Mouse (Mus musculus): ENCODE measurements around the gene Wars2. TPM values are rescaled to one million over a fixed set of nuclear protein-coding genes. Genes with fewer than 3 reads are reported as not detected.

Gene Wars2
- polyA plus RNA-seq, 1 experiment from 2014 or later, result 5.2 TPM

DNA sequence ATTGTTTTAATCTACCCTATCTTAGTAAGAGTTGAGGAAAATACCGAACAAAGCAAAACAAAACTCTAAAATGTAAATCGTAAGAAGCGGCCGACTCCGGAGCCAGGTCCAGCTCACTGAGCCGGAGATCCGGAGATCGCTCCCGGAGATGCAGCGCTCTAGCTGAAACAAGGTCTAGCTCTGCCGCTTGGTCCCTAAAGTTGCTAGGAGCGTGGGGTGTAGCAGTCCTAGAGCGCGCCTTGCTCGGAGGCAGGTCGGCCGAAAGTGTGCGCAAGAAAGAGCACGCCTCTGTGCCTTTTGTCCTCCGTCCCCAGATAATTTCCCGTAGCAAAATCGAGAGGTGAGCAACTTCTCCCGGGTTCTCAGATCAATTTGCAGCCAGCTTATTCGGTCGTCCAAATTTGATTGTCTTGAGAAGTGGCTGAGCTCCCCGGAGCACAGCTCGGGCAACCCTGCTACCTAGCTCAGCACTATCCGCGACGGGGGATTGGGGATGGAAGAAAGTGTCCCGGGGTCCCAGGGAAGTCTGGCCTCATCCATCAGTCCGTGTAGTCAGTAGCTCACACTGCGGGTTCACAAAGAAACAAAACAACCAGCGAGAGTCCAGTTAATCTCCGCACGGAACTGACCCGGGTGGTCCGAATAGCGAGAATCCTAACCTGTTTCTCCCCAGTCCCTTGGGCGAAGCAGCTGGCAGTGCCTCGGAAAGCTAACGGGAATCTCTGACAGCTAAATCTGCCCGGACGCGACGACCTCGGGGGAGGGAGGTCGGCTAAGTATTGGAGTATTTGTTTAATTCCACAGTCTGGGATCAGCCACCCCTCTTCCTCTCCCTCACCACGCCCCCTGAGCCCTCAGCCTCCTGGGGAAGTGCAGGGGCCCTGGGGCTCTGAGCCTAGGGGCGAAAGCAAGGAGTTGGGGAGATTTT, 100.2 kb downstream of the Wars2 start:
- Histone ChIP-seq H3K36me3 (no peaks in the 10 kb centered on the region), H3K27me3 (peaks cover 87% of the 10 kb centered on the region), H3K9ac (no peak overlapping the region), H3K4me1 (replicated peaks) (0 out of 2 replicates have a peak, but pooled peaks cover 4% of the 10 kb centered on the region), H3K9me3 (no peaks in the 10 kb centered on the region), H3K4me2 (no peak overlapping the region), H3K27ac (replicated peaks) (no peak overlapping the region), H3K4me3 (no peak overlapping the region)
- ATAC-seq (ENCODE audit: low FRiP score, low read depth), result no peak
- WGBS, result under 1% methylated on average over 50 of the region's 50 CpGs

DNA sequence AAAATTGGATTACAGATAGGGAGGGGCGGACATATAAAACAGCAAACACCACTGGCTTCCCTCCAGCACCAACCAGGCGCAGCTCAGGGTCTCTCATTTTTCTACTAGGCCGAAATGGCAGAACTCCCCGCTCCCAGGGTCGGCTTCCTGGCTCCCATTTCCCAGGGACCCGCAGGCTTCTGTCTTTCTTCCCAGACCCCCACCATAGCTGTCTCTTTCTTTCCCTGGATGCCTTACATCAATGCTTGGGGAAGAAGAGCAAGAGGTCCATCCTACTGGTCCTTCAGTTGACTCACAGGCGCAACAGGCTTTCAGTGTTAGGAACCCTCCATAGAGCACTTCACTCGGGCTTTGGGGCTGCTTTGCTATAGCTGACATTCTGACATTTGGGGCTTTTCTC, 101.6 kb downstream of the Wars2 start:
- Histone ChIP-seq H3K4me3 (no peak overlapping the region), H3K4me2 (no peak overlapping the region), H3K27ac (replicated peaks) (no peak overlapping the region), H3K9ac (no peak overlapping the region), H3K36me3 (no peaks in the 10 kb centered on the region), H3K4me1 (replicated peaks) (0 out of 2 replicates have a peak, but pooled peaks cover 4% of the 10 kb centered on the region), H3K27me3 (peaks cover 87% of the 10 kb centered on the region), H3K9me3 (no peaks in the 10 kb centered on the region)
- no peak for ATAC-seq (ENCODE audit: low FRiP score, low read depth)
- 5% methylated on average over 8 of the region's 8 CpGs for WGBS

DNA sequence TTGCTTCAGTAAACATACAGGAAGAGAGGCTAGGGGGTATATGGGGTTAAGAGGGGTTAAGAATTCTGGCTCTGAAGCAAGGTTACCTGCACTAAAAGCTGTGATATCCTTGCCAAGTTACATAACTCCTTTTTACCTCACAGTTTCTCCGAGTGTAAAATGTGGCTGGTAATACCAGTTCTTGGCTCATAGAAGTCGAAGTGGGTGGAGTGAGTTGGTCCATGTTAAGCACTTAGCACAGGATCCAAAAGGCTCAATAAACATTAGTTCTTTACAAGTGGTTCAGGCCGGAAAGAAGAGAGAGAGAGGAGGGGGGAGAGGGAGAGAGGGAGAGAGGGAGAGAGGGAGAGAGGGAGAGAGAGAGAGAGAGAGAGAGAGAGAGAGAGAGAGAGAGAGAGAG, 104.5 kb downstream of the Wars2 start:
- Histone ChIP-seq H3K4me1 (replicated peaks) (0 out of 2 replicates have a peak, but pooled peaks cover 4% of the 10 kb centered on the region), H3K27me3 (peaks cover 85% of the 10 kb centered on the region), H3K36me3 (no peaks in the 10 kb centered on the region), H3K4me2 (no peak overlapping the region), H3K9me3 (no peaks in the 10 kb centered on the region), H3K4me3 (no peak overlapping the region), H3K9ac (no peak overlapping the region), H3K27ac (replicated peaks) (no peak overlapping the region)
- 21% methylated on average over 3 of the region's 3 CpGs for WGBS
- no peak for ATAC-seq (ENCODE audit: low FRiP score, low read depth)

DNA sequence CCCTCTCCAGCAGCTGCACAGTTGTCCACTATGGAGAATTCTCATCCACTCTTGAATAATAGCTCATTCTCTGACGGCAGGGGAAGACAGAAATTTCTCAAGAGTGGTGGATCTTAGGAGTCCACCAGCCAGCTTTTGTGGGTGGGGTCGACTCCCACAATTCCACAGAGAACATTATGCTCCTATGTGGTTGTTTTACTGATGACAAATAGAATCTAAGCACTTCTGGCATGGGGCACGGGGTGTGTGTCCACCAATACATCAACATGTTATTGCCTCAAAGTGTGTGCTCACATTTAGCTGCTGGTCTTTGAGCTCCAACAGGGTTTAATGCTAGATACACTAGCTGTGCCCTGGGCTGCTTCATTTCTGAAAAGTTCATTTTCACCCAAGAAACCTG, 105.8 kb downstream of the Wars2 start:
- Histone ChIP-seq H3K36me3 (no peaks in the 10 kb centered on the region), H3K4me1 (replicated peaks) (no peaks in the 10 kb centered on the region), H3K9ac (no peak overlapping the region), H3K4me3 (no peak overlapping the region), H3K27me3 (peaks cover 95% of the 10 kb centered on the region), H3K27ac (replicated peaks) (no peak overlapping the region), H3K4me2 (no peak overlapping the region), H3K9me3 (no peaks in the 10 kb centered on the region)
- ATAC-seq (ENCODE audit: low FRiP score, low read depth), result no peak
- WGBS, result 31% methylated on average over 3 of the region's 3 CpGs

DNA sequence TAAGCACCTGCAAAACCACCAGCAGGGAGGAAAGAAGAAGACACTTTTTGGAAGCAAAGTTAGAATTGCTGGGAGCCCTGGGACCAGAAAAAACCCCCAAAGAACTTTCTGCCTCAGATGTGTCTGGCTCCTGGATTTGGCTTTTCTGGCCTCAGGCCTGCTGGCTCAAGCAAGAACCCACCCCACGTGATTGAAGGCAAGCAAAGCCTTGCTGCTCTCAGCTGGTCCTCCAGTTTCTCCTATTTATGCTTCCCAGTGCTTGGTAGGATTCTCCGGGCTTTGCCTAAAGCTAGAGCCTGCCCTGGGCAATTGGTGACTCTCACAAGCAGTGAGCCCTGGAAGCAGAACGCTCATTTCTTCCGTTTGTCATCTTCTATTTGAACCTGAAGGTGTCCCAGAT, 106.7 kb downstream of the Wars2 start:
- Histone ChIP-seq H3K27me3 (peaks cover 95% of the 10 kb centered on the region), H3K36me3 (no peaks in the 10 kb centered on the region), H3K4me2 (no peak overlapping the region), H3K9ac (no peak overlapping the region), H3K4me3 (no peak overlapping the region), H3K4me1 (replicated peaks) (no peaks in the 10 kb centered on the region), H3K9me3 (no peaks in the 10 kb centered on the region), H3K27ac (replicated peaks) (no peak overlapping the region)
- no peak for ATAC-seq (ENCODE audit: low FRiP score, low read depth)
- 8% methylated on average over 4 of the region's 4 CpGs for WGBS

DNA sequence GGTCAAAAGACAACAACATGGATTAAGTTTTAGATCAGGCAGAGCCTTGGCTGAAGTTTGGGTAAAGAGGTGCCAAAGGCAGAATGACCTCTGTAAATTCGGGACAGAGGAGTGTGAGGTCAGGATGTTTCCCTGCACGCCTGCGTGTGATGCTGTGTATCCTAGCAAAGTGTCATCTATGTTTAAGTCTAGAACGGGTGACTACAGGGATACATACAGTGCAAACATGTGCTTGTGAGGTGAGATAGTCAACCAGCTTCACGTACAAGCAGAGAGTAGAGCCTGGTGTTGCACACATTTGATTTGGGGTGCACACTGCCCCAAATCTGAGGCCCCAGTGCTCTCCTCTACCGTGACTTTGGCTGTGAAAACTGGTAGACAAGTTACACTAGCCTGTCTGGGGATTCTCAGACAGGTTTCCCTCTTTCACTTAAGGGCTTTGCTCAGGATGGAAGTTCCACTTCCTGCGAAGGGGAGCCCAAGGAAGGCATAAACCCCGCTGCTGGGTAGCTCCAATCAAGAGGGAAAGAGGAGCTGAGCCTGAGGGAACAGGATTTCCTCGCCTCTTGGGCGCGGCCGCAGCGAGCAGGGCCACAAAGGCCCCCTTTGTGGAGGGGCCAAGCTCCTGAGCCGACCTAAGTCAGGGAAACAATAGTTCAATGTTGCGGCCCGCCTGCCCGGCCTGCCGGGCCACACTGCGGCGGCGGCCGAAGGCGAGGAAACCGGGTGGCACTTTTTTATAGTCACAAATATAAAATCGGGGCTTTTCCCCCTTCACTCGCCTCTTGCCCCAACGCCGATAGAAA, 107.3 kb downstream of the Wars2 start:
- ATAC-seq (ENCODE audit: low FRiP score, low read depth), result no peak
- no peaks in the 10 kb centered on the region for H3K9me3 ChIP-seq
- H3K4me2 ChIP-seq, result no peak overlapping the region
- no peaks in the 10 kb centered on the region for H3K4me1 ChIP-seq (replicated peaks)
- H3K9ac ChIP-seq, result no peak overlapping the region
- H3K4me3 ChIP-seq, result no peak overlapping the region
- 2% methylated on average over 28 of the region's 28 CpGs for WGBS
- H3K27ac ChIP-seq (replicated peaks), result no peak overlapping the region
- H3K27me3 ChIP-seq, result peaks cover 93% of the 10 kb centered on the region
- no peaks in the 10 kb centered on the region for H3K36me3 ChIP-seq

DNA sequence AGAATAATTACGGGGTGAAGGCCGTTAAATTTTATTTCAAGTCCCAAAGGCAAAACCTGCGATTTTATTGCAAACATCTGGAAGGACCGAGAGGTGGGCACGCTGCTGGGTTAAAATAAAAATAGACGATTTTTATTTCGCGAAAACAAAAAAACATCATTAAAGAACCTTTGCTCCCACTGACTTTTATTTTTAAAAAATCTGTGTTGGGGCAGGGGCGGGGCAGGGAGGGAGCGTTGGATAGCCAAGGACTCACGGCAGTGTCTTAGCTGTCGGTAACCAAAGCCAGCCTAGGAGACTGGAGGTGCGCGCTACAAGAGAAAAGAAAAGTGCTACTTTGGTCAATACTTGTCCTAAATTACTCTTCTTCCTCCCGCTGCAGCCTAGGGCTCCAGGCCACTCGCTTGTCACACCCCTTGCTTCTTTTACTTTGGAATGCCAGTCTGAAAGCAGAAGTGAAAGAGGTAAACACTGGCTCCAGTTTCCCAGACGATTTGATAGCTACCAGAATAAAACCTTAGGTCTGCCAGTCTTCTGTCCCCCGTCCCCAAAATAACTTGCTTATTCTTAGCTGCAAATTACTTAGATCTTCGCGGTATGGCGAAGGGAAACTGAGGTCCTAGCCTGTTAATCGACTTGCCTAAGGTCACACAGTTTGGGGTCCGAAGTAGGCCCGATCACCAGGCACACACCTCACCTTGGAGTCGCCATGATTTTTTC, 108.1 kb downstream of the Wars2 start:
- Histone ChIP-seq H3K4me1 (replicated peaks) (peaks cover 6% of the 10 kb centered on the region), H3K9ac (no peak overlapping the region), H3K36me3 (no peaks in the 10 kb centered on the region), H3K27ac (replicated peaks) (no peak overlapping the region), H3K27me3 (peaks cover 86% of the 10 kb centered on the region), H3K4me3 (no peak overlapping the region), H3K4me2 (no peak overlapping the region), H3K9me3 (no peaks in the 10 kb centered on the region)
- ATAC-seq (ENCODE audit: low FRiP score, low read depth), result no peak
- WGBS, result 2% methylated on average over 25 of the region's 25 CpGs

DNA sequence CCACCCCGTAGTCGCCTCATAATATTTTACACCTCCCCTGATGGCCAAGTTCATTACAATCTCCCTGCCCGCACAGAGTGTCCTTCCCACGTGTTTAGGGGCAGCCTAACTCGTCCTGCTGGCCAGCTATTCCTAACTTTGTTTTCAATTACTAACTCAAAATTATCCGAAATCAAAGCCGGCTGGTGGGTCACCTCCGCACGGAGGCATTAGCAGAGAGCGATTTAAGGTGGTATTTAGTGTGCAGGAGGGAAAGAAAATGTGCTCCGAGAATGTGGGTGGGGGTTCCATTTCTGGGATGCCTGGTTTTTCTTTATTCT, 108.6 kb downstream of the Wars2 start:
- no peaks in the 10 kb centered on the region for H3K36me3 ChIP-seq
- no peak overlapping the region for H3K9ac ChIP-seq
- ATAC-seq (ENCODE audit: low FRiP score, low read depth), result no peak
- peaks cover 8% of the 10 kb centered on the region for H3K4me1 ChIP-seq (replicated peaks)
- peaks cover 81% of the 10 kb centered on the region for H3K27me3 ChIP-seq
- H3K9me3 ChIP-seq, result no peaks in the 10 kb centered on the region
- H3K27ac ChIP-seq (replicated peaks), result no peak overlapping the region
- no peak overlapping the region for H3K4me2 ChIP-seq
- no peak overlapping the region for H3K4me3 ChIP-seq
- WGBS, result 3% methylated on average over 11 of the region's 11 CpGs

DNA sequence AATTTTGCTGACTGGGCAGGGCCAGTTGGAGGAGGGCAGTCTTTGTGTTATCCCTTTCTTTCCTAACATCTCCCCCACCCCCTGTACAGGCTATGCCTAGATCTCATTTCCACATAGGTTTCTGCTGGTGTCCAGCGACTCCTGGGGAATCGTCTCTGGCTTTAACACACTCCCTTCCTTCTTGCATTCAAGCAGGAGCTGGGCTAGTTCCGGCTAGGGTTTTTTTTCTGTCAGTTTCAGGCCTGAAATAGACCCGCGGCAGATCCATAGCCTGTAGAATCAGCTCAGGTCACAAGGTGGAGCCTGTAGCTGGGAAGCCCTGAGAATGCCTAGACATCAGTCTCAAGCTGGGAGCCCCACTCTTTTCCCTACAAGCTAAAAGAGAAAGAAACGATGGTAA, 109.0 kb downstream of the Wars2 start:
- WGBS, result under 1% methylated on average over 6 of the region's 6 CpGs
- no peaks in the 10 kb centered on the region for H3K36me3 ChIP-seq
- H3K4me2 ChIP-seq, result no peak overlapping the region
- H3K9ac ChIP-seq, result no peak overlapping the region
- peaks cover 8% of the 10 kb centered on the region for H3K4me1 ChIP-seq (replicated peaks)
- ATAC-seq (ENCODE audit: low FRiP score, low read depth), result no peak
- no peak overlapping the region for H3K27ac ChIP-seq (replicated peaks)
- H3K9me3 ChIP-seq, result no peaks in the 10 kb centered on the region
- H3K27me3 ChIP-seq, result peaks cover 80% of the 10 kb centered on the region
- no peak overlapping the region for H3K4me3 ChIP-seq

DNA sequence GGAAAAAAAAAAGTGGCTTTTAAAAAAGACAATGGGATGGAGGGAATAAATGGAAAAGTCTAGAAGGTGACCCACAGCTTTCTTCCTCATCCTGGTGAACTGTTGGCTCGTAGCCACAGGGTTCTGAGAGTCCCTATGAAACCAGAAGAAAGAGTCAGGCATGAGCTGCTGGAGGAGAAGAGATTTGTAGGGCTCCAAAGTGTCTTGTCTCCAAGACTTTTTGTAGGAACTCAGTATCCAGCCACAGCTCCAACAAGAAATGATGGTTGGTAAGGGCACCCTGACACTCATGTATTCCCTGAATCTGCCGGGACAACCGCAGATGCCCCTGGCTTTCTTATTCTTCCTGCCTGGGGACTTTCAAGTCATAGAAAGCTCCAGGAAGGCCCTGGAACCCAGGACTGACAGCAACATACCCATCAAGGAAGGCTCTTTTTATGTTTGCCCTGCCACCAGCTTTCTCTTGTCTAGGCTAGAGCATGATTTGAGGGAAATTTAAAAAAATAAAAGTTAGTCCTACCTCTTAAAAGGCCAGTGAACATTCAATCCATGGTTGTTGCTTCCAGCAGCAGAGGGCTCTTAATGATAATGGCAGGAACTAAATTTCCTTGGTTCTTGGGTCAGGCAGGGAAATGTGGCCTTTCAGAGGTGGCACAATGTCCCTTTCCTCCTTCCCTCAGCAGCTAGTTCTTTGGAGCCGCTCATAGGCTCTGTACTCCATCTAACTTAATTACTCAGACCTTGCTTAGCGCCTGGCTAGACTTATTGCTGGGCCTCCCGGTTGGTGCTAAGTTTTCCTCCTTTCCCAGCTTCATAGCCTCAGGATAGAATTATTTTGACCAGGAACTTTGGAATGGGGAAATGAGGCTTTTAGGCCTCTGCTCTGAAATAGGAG, 110.7 kb downstream of the Wars2 start:
- H3K4me3 ChIP-seq, result no peak overlapping the region
- H3K9me3 ChIP-seq, result no peaks in the 10 kb centered on the region
- H3K4me1 ChIP-seq (replicated peaks), result peaks cover 8% of the 10 kb centered on the region
- no peak overlapping the region for H3K4me2 ChIP-seq
- H3K36me3 ChIP-seq, result no peaks in the 10 kb centered on the region
- no peak for ATAC-seq (ENCODE audit: low FRiP score, low read depth)
- WGBS, result 12% methylated on average over 6 of the region's 6 CpGs
- no peak overlapping the region for H3K9ac ChIP-seq
- H3K27me3 ChIP-seq, result peaks cover 80% of the 10 kb centered on the region
- H3K27ac ChIP-seq (replicated peaks), result no peak overlapping the region

DNA sequence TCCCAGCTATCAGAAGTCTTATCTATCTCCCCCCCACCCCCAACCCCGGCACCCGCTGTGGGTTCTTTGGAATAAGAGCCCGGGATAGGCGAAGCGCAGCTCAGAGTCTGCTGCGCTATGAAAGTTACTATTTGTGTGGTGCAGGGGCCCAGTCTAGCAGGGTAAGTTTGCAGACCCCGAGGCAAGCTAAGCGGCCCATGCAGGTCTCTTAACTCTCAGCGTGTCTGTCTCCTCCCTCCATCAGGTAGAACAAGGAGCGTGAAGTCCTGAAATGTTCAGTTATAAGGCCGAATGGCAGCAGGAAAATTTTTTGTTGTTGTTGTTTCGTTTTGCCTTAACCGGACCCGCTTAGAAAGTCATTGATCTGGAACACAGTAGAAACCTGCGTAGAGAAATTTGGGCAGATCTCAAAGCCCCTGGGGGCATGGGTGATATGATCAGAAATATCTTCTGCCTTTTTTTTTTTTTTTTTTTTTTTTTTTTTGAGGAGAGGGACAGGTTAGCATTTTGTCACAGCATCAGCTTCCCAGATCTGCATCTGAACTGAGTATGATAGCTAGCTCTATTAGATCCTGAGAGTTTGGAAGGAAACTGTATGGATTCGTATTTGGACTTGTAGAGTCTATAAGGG, 111.7 kb downstream of the Wars2 start:
- WGBS, result 2% methylated on average over 16 of the region's 16 CpGs
- no peak for ATAC-seq (ENCODE audit: low FRiP score, low read depth)
- Histone ChIP-seq H3K27me3 (peaks cover 82% of the 10 kb centered on the region), H3K9me3 (no peaks in the 10 kb centered on the region), H3K9ac (no peak overlapping the region), H3K27ac (replicated peaks) (no peak overlapping the region), H3K4me3 (no peak overlapping the region), H3K4me2 (no peak overlapping the region), H3K4me1 (replicated peaks) (peaks cover 8% of the 10 kb centered on the region), H3K36me3 (no peaks in the 10 kb centered on the region)

Measured in hindbrain, embryonic 15.5 days (tissue).